Mouse (Mus musculus) hindbrain, embryonic 14.5 days (tissue): ENCODE measurements around the gene Scly. TPM values are rescaled to one million over a fixed set of nuclear protein-coding genes. Genes with fewer than 3 reads are reported as not detected.

Experiments
- ATAC-seq: fragments of 200-750 bp; cut with Nextera tagmentation; 2 replicates; pipeline ENCODE4 v1.8.0; 2017; ENCODE audit warnings: moderate number of reproducible peaks, mild to moderate bottlenecking, moderate TSS enrichment, moderate library complexity; ENCODE audit not compliant: low FRiP score
- DNase-seq: peaks from one replicate; pipeline ENCODE4 v3.0.0-alpha.2; 2015; ENCODE audit warnings: low spot score
- H3K27ac ChIP-seq: fragments of 300-500 bp; sonication (generic); 2 replicates; pipeline ENCODE4 v1.5.1; 2014; ENCODE audit warnings: mild to moderate bottlenecking, moderate library complexity
- H3K27me3 ChIP-seq: fragments of 300-500 bp; sonication (generic); 2 replicates; pipeline ENCODE4 v1.6.1; 2014; ENCODE audit warnings: mild to moderate bottlenecking, low read length, mixed read lengths; ENCODE audit not compliant: control insufficient read depth, insufficient read depth
- H3K36me3 ChIP-seq: fragments of 300-500 bp; sonication (generic); replicated peaks from 2 replicates; pipeline ENCODE4 v1.6.1; 2014; ENCODE audit not compliant: control insufficient read depth, insufficient read depth
- H3K4me1 ChIP-seq: fragments of 300-500 bp; sonication (generic); replicated peaks from 2 replicates; pipeline ENCODE4 v1.6.1; 2014; ENCODE audit warnings: antibody characterized with exemption, low read length, mixed read lengths; ENCODE audit not compliant: control insufficient read depth, insufficient read depth
- H3K4me2 ChIP-seq: fragments of 300-500 bp; sonication (generic); replicated peaks from 2 replicates; pipeline ENCODE4 v1.6.1; 2014; ENCODE audit warnings: mild to moderate bottlenecking, moderate library complexity
- H3K4me3 ChIP-seq: fragments of 300-500 bp; sonication (generic); replicated peaks from 2 replicates; pipeline ENCODE4 v1.5.1; 2014; ENCODE audit warnings: mild to moderate bottlenecking, low read length
- H3K9ac ChIP-seq: fragments of 300-500 bp; sonication (generic); 2 replicates; pipeline ENCODE4 v1.6.1; 2014
- H3K9me3 ChIP-seq: fragments of 300-500 bp; sonication (generic); 2 replicates; pipeline ENCODE4 v1.6.1; 2016; ENCODE audit warnings: low read length; ENCODE audit not compliant: control insufficient read depth
- WGBS: fragments of 180-500 bp; shearing (Covaris S2); extraction: QIAGEN DNeasy Blood & Tissue Kit; methylation state at CpG from one replicate; pipeline ENCODE4 v1.1.7; 2014; 5-methylcytosine and 5-hydroxymethylcytosine counted together
- polyA plus RNA-seq: library from polyadenylated mRNA; unstranded; fragments of >200 nt; fragmentation: Nextera tagmentation; extraction: Ambion mirVana; gene quantifications from 2 replicates; pipeline ENCODE4 v1.2.1, GENCODE M21; 2014

The Scly gene
- polyA plus RNA-seq, 1 experiment from 2014 or later, result 10.5 TPM

DNA sequence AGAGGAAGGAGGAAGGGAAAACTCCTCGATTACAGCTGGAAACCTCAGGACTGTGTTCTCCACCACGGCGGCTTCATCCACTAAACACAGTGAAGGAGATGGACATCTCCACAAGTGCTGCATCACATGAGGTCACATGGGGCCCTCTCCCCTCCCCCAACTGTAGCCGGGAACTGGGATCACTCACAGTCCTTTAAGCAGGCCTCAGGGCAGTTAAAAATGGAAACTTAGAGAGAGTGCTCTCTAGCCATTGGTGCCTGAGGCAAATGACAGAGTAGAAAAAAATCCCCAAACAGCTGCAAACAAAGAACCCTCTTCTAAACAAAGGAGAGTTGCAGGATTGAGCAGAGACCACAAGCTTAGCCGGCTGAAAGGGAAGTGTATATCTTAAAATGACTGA is 15.1 kb downstream of the Scly start:
- DNase-seq, result no peak
- Histone ChIP-seq H3K4me2 (no peak overlapping the region), H3K27ac (no peak overlapping the region), H3K9ac (no peak overlapping the region), H3K4me3 (no peak overlapping the region), H3K36me3 (peaks cover 26% of the 10 kb centered on the region), H3K4me1 (0 out of 2 replicates have a peak, but pooled peaks cover 3% of the 10 kb centered on the region), H3K9me3 (no peaks in the 10 kb centered on the region), H3K27me3 (no peaks in the 10 kb centered on the region)
- WGBS, result 48% methylated on average over 5 of the region's 5 CpGs
- no peak for ATAC-seq

DNA sequence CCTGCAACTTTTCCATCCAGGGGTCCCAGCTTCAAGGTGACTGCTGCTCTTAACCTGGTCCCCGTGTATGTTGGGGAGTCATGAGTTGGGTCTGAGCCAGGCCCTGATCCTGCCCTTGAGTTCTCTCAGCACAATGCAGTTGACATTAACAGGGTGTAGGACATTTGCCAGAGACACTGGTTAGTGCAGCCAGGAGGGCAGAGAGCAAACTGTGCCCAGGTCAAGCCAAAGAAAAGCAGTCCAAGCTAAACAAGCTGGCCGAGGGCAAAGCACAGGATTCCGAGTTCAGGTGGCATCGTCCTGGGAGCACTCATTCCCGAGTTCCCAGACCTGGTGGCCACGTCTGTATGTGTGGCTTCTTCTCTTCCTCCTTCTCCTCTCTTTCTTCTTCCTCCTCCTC is 19.5 kb downstream of the Scly start:
- ATAC-seq, result no peak
- 0 out of 2 replicates have a peak, but pooled peaks cover 3% of the 10 kb centered on the region for H3K4me1 ChIP-seq
- H3K27ac ChIP-seq, result no peak overlapping the region
- 91% methylated on average over 6 of the region's 6 CpGs for WGBS
- H3K27me3 ChIP-seq, result no peaks in the 10 kb centered on the region
- H3K4me3 ChIP-seq, result no peak overlapping the region
- no peak for DNase-seq
- no peak overlapping the region for H3K9ac ChIP-seq
- no peaks in the 10 kb centered on the region for H3K9me3 ChIP-seq
- no peaks in the 10 kb centered on the region; the same call in 1 of the 2 replicates for H3K36me3 ChIP-seq
- no peak overlapping the region for H3K4me2 ChIP-seq

DNA sequence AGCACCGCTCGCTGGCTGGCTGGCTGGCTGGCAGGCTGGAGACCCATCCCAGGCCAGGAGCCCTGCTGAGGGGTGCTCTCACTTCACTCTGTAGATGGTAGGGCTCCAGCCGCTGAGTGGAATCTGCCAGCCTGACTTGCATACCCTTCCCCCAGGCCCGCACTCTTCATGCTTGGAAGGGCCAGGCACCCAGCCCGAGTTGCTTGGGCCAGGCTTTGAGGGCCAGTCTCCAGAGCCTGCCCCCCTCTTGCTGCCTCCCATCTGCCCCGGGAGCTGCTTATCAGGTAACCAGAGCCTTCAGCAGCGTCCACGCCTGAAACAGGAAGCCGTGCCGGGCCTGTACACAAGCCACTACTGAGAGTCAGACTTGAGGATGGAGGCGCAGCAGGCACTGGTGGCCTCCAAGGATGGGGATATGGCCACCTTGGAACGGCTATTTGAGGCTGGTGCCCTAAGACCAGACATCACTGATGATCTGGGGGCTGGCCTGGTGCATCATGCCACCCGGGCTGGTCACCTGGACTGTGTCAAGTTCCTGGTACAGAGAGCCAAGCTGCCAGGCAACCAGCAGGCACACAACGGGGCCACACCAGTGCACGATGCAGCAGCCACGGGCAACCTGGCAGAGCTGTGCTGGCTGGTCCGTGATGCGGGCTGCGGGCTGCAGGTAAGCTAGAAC is 23.8 kb downstream of the Scly start, which contains the start of gene Espnl:
Gene Espnl (plus strand): TSS at position 316 of the 679 bp plus-strand sequence.
- Histone ChIP-seq H3K4me1 (no peaks in the 10 kb centered on the region), H3K4me2 (no peak within 1 kb of the TSS), H3K36me3 (no peaks in the 10 kb centered on the region), H3K4me3 (no peak within 1 kb of the TSS), H3K9me3 (no peaks in the 10 kb centered on the region), H3K27me3 (no peaks in the 10 kb centered on the region), H3K9ac (no peak within 1 kb of the TSS), H3K27ac (no peak within 1 kb of the TSS)
- ATAC-seq (no peak), DNase-seq (no peak)
- WGBS, result 82% methylated on average over 19 of the region's 19 CpGs

DNA sequence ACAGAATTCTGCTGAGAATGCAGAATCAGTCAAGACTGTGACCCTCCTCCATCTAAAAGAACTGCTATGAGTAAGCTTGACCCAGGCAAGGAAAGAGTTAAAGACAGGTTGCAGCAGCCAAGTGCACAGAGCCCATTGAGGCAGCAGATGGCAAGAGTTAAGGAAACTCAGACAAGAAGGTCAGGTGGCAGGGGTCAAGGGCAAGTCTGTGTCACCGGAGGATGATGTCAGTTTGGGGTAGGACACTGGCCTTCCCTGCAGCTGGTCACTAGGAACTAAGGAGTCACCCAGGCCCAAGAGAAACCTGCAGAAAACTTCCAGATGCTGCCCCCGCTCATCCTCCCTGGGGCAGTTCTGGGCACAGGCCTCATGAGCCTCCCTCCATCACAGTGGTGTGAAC is 26.5 kb downstream of the Scly start:
- Histone ChIP-seq H3K36me3 (no peaks in the 10 kb centered on the region), H3K4me1 (no peaks in the 10 kb centered on the region), H3K9me3 (no peaks in the 10 kb centered on the region), H3K4me3 (no peak overlapping the region), H3K27me3 (no peaks in the 10 kb centered on the region), H3K4me2 (no peak overlapping the region), H3K9ac (no peak overlapping the region), H3K27ac (no peak overlapping the region)
- DNase-seq (no peak), ATAC-seq (no peak)
- WGBS, result 63% methylated on average over 2 of the region's 2 CpGs

DNA sequence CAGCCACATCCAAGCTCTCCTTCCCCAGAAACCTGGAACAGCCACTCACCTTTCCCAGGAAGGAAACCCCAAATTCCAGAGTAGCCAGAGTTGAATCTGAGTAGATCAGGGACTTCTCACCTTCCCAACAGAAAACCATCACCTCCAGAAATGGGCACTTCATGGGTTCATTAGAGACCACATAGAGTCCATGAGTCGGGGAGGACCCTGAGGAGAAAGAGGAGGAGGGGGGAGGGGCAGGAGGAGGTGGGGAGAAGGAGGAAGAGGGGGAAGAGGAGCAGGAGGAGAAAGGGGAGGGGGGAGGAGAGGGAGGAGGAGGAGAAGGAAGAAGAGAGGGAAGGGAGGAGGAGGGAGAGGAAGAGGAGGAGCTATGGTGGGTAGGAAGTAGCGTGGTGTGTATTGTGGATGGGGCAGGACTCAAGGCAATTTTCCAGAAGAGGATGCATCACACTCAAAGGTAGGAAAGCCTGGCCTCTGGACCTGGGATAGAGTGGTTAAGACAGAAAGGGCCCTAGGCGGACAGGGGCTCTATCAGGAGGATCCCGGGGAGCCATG is 27.4 kb downstream of the Scly start:
- Histone ChIP-seq H3K4me1 (no peaks in the 10 kb centered on the region), H3K4me3 (no peak overlapping the region), H3K9ac (no peak overlapping the region), H3K27ac (no peak overlapping the region), H3K9me3 (no peaks in the 10 kb centered on the region), H3K36me3 (no peaks in the 10 kb centered on the region), H3K4me2 (no peak overlapping the region), H3K27me3 (no peaks in the 10 kb centered on the region)
- ATAC-seq (no peak), DNase-seq (no peak)
- WGBS, result 76% methylated on average over 4 of the region's 4 CpGs

DNA sequence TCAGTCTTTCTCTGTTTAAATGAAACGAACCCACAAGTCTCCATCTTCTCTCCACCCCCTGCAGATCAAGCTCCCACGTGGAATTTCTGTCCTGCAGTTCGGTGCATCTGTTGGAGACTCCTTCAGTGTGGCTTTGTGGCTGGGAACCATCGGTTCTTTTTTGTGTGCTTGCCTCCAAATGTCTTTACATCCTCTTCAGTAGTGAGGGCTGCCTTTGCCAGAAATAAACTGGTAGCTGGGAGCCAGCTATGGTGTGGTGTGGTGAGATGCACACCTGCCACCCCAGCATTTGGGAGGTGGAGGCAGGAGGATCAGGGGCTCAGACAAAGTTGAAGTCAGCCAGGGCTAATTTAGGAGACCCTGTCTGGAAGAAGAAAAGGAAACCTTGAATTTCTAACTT is 34.0 kb downstream of the Scly start:
- H3K27ac ChIP-seq, result no peak overlapping the region
- H3K36me3 ChIP-seq, result no peaks in the 10 kb centered on the region
- H3K4me2 ChIP-seq, result no peak overlapping the region
- no peak overlapping the region for H3K4me3 ChIP-seq
- no peaks in the 10 kb centered on the region for H3K4me1 ChIP-seq
- H3K27me3 ChIP-seq, result no peaks in the 10 kb centered on the region
- H3K9me3 ChIP-seq, result no peaks in the 10 kb centered on the region
- no peak for DNase-seq
- 58% methylated on average over 4 of the region's 4 CpGs for WGBS
- no peak for ATAC-seq
- no peak overlapping the region for H3K9ac ChIP-seq

DNA sequence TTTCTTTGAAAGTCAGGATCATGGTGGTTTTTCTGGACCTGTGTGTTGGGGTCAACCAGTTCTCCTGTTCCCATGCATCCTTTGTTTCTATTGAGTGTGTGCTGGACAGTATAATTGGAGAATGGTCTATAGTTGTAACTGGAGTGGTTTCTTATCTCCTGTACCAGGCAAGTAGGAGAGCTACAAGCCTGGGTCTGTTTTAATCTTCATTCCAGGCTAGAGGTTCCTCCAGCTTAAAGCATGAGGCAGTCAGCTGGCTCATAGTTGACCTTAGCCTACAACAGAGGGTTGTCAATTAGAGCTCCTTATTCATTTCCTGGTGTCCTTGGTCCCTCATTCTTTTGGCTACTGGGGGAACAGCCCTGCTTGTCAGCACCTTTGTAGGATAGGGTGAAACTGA is 35.4 kb downstream of the Scly start:
- Histone ChIP-seq H3K27ac (no peak overlapping the region), H3K9me3 (no peaks in the 10 kb centered on the region), H3K4me2 (no peak overlapping the region), H3K27me3 (no peaks in the 10 kb centered on the region), H3K4me3 (no peak overlapping the region), H3K36me3 (no peaks in the 10 kb centered on the region), H3K4me1 (no peaks in the 10 kb centered on the region), H3K9ac (no peak overlapping the region)
- ATAC-seq (no peak), DNase-seq (no peak)

DNA sequence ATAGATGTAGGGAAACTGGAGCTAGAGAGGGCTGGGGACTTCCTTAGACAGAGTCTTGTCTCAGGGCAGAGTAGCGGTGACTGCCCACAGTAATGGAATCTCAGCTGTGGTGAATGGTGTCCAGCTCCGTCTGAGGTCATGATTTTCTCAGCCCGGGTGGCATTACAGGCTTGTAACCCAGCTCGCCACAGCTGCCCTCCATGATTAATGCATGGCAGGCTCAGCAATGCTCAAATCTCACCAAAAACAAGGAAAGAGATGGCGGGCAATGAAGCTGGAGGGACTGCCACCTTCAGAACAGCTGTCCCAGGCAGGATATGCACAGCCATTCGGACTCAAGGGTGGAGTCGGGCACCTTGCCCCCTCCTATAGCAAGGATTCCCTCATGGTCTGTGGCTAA is 39.2 kb downstream of the Scly start:
- no peak for ATAC-seq
- Histone ChIP-seq H3K4me3 (no peak overlapping the region), H3K27ac (no peak overlapping the region), H3K4me1 (no peaks in the 10 kb centered on the region), H3K36me3 (no peaks in the 10 kb centered on the region), H3K4me2 (no peak overlapping the region), H3K9ac (no peak overlapping the region), H3K9me3 (no peaks in the 10 kb centered on the region), H3K27me3 (no peaks in the 10 kb centered on the region)
- 94% methylated on average over 7 of the region's 7 CpGs for WGBS
- DNase-seq, result no peak

DNA sequence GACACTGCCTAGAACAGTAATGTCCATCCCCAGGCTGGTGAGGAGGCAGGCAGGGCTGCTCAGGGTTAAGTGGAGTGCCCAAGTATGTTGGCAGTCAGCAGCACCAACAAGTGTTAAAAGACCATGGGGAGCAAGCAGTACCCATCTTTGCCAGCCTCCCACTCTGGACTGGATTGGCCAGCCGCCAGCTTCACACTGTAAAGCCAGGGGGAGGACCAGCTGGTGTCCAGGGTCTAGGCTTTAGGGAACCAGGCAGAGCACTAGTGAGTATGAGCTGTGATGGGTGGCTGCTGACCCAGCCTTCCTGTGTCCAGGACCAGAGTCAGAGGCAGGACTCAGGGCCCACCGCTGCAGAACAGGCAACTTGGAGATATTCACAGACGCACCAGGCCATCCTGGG is 45.9 kb downstream of the Scly start:
- no peak overlapping the region for H3K27ac ChIP-seq
- ATAC-seq (no peak), DNase-seq (no peak)
- peaks cover 40% of the 10 kb centered on the region for H3K27me3 ChIP-seq
- H3K9me3 ChIP-seq, result no peaks in the 10 kb centered on the region
- H3K36me3 ChIP-seq, result no peaks in the 10 kb centered on the region
- H3K4me1 ChIP-seq, result 0 out of 2 replicates have a peak, but pooled peaks cover 12% of the 10 kb centered on the region
- H3K4me2 ChIP-seq, result no peak overlapping the region
- no peak overlapping the region for H3K4me3 ChIP-seq
- whole genome bisulfite sequencing, result 78% methylated on average over 3 of the region's 3 CpGs
- H3K9ac ChIP-seq, result no peak overlapping the region
